9 mouse cellular contexts compared by ENCODE assay signal in genomic region chr7:121864858-121865585, GRCm38 (mm10). TPM values are rescaled to one million over a fixed set of nuclear protein-coding genes. Genes with fewer than 3 reads are reported as not detected.
DNase-seq lines count a peak whose midpoint lies in the region; ATAC-seq and TF ChIP-seq lines count a peak whose summit lies in the region.
"Had no signal": no experiment of that assay in that cellular context is flagged by ENCODE, and none has a peak within 500 bp of the region (broad histone marks: within the 10 kb centered on the region; RNA-seq: fewer than 3 reads in every experiment).

Scnn1b (plus strand) TSS chr7:121865038.

- no peaks in the 10 kb centered on the region for H3K4me1 ChIP-seq in neural tube, embryonic 11.5 days (ENCODE audit: control insufficient read depth, insufficient read depth, low read length)
- H3K4me1 ChIP-seq in intestine, embryonic 14.5 days (replicated peaks; ENCODE audit: control insufficient read depth, insufficient read depth, low read length): 0 out of 2 replicates have a peak, but pooled peaks cover 3% of the 10 kb centered on the region
- H3K4me1 ChIP-seq in lung, embryonic 14.5 days (ENCODE audit: insufficient read depth): no peaks in the 10 kb centered on the region

- no peak within 1 kb of the TSS for H3K9ac ChIP-seq in neural tube, embryonic 11.5 days (ENCODE audit: low read length)
- no peak within 1 kb of the TSS for H3K9ac ChIP-seq in intestine, embryonic 14.5 days (ENCODE audit: low read length)
- H3K9ac ChIP-seq in lung, embryonic 14.5 days: peak within 1 kb of the TSS; percentile 20; the same call in 1 of the 2 replicates

- peaks cover 16% of the 10 kb centered on the region for H3K27me3 ChIP-seq in neural tube, embryonic 11.5 days (ENCODE audit: control insufficient read depth, insufficient read depth, low read length)
- H3K27me3 ChIP-seq in intestine, embryonic 14.5 days (replicated peaks; ENCODE audit: control insufficient read depth, insufficient read depth, low read length): peaks cover 34% of the 10 kb centered on the region
- H3K27me3 ChIP-seq in lung, embryonic 14.5 days (ENCODE audit: insufficient read depth, low read length): peaks cover 19% of the 10 kb centered on the region

- no peak for TF ChIP-seq CTCF in lung, embryonic 14.5 days (IDR thresholded peaks at IDR 0.05; ENCODE audit: low read depth)

- no peak within 1 kb of the TSS for H3K27ac ChIP-seq in neural tube, embryonic 11.5 days (ENCODE audit: low read depth, low read length)
- H3K27ac ChIP-seq in intestine, embryonic 14.5 days (ENCODE audit: low read depth): no peak within 1 kb of the TSS
- no peak within 1 kb of the TSS for H3K27ac ChIP-seq in lung, embryonic 14.5 days (ENCODE audit: low read depth)

- no peak for DNase-seq in neural tube, embryonic 11.5 days (ENCODE audit: low spot score)
- DNase-seq in neural tube, embryonic 10.5 days (ENCODE audit: extremely low spot score, low spot score): no peak
- no peak for DNase-seq in intestine, embryonic 14.5 days (ENCODE audit: low spot score)
- peak; percentile 14 for DNase-seq in lung, embryonic 14.5 days
- DNase-seq in urinary bladder, postnatal 14 days (ENCODE audit: low spot score): peak; percentile 57
- no peak for DNase-seq in spleen, adult 18-20 months
- DNase-seq in right cerebral cortex, adult 18-20 months: no peak
- DNase-seq in left cerebral cortex, adult 8-10 months (ENCODE audit: low spot score in 2 of 2): no peak

- no peaks in the 10 kb centered on the region for H3K9me3 ChIP-seq in neural tube, embryonic 11.5 days (ENCODE audit: control insufficient read depth, low read length)
- H3K9me3 ChIP-seq in intestine, embryonic 14.5 days (ENCODE audit: control insufficient read depth, low read length): no peaks in the 10 kb centered on the region
- no peaks in the 10 kb centered on the region for H3K9me3 ChIP-seq in lung, embryonic 14.5 days (ENCODE audit: low read depth, low read length)

- H3K4me2 ChIP-seq in neural tube, embryonic 11.5 days (ENCODE audit: low read depth): peak within 1 kb of the TSS; percentile 40
- peak within 1 kb of the TSS; percentile 54 for H3K4me2 ChIP-seq in intestine, embryonic 14.5 days (ENCODE audit: low read length)
- peak within 1 kb of the TSS; percentile 63 for H3K4me2 ChIP-seq in lung, embryonic 14.5 days

- no peaks in the 10 kb centered on the region for H3K36me3 ChIP-seq in neural tube, embryonic 11.5 days (ENCODE audit: control insufficient read depth, insufficient read depth, low read length)
- H3K36me3 ChIP-seq in intestine, embryonic 14.5 days (ENCODE audit: control insufficient read depth, insufficient read depth, low read length): no peaks in the 10 kb centered on the region
- H3K36me3 ChIP-seq in lung, embryonic 14.5 days (ENCODE audit: insufficient read depth): no peaks in the 10 kb centered on the region

- no peak for ATAC-seq in neural tube, embryonic 11.5 days (ENCODE audit: insufficient read depth, low FRiP score, low TSS enrichment)
- ATAC-seq in intestine, embryonic 14.5 days (replicated peaks; ENCODE audit: low FRiP score, low TSS enrichment, low read depth): no peak
- peak; percentile 68 for ATAC-seq in lung, embryonic 14.5 days (ENCODE audit: insufficient read depth)

- peak within 1 kb of the TSS; percentile 15 for H3K4me3 ChIP-seq in neural tube, embryonic 11.5 days (ENCODE audit: low read depth, low read length)
- peak within 1 kb of the TSS; percentile 26 for H3K4me3 ChIP-seq in intestine, embryonic 14.5 days (ENCODE audit: low read depth, low read length)
- peak within 1 kb of the TSS; percentile 34 for H3K4me3 ChIP-seq in lung, embryonic 14.5 days (ENCODE audit: low read depth, low read length)

- 1% methylated on average over 36 of the region's 42 CpGs for WGBS in neural tube, embryonic 11.5 days
- 3% methylated on average over 33 of the region's 42 CpGs for WGBS in intestine, embryonic 14.5 days
- under 1% methylated on average over 37 of the region's 42 CpGs for WGBS in lung, embryonic 14.5 days

RNA-seq across cellular contexts. Expression of gene Scnn1b, which starts in this region (rescaled TPM):
- 0.19 TPM in 1 of 2 replicates, not detected in the other for polyA plus RNA-seq in neural tube, embryonic 11.5 days (2014; fragmentation: Nextera tagmentation; extraction: Ambion mirVana)
- 0.42 and 0.53 TPM in 2 replicates for polyA plus RNA-seq in intestine, embryonic 14.5 days (2014; fragmentation: Nextera tagmentation; extraction: Ambion mirVana)
- 4.4 and 5.7 TPM in 2 replicates for polyA plus RNA-seq in lung, embryonic 14.5 days (2014; fragmentation: Nextera tagmentation; extraction: Ambion mirVana)
- total RNA-seq in left cerebral cortex, adult 8-10 months (2022): not detected
- total RNA-seq: liver, adult 2 months had no signal
- polyA plus RNA-seq: liver, adult 2 months had no signal

Comparison
In these comparisons a context has a peak if more than half of its experiments do, and no peak if none do; other contexts are left out.
1. DNase-seq: peak in lung, embryonic 14.5 days (single experiment) and urinary bladder, postnatal 14 days (single experiment); none in neural tube, embryonic 11.5 days (single experiment), neural tube, embryonic 10.5 days (single experiment), intestine, embryonic 14.5 days (single experiment), spleen, adult 18-20 months (0 of 2), right cerebral cortex, adult 18-20 months (single experiment) and left cerebral cortex, adult 8-10 months (0 of 2).
2. Peak in every context shown above with its lines, with median percentiles within 50 percentile points of each other: H3K4me2 ChIP-seq and H3K4me3 ChIP-seq.